Mouse (Mus musculus): Measurements from ENCODE around the gene Atxn1. TPM values are rescaled to one million over a fixed set of nuclear protein-coding genes. Genes with fewer than 3 reads are reported as not detected.

Atxn1 gene
- polyA plus RNA-seq, 1 experiment: 7.2 TPM

- no peak overlapping the region for H3K27ac ChIP-seq (replicated peaks; ENCODE audit: low read depth, low read length)
- no peak overlapping the region for H3K4me3 ChIP-seq (ENCODE audit: insufficient read depth, low read depth, low read length)
- no peaks in the 10 kb centered on the region; the same call in 1 of the 2 replicates for H3K4me1 ChIP-seq (ENCODE audit: control insufficient read depth, insufficient read depth, insufficient read length, low read length)
Measured at GRCm38 (mm10) chr13:45876939-45877338, 87.9 kb downstream of the Atxn1 start.

GRCm38 (mm10) chr13:45876368-45876760 lies 88.4 kb downstream of the Atxn1 start:
- Histone ChIP-seq H3K4me1 (ENCODE audit: control insufficient read depth, insufficient read depth, insufficient read length, low read length) (no peaks in the 10 kb centered on the region), H3K4me3 (ENCODE audit: insufficient read depth, low read depth, low read length) (no peak overlapping the region), H3K27ac (replicated peaks; ENCODE audit: low read depth, low read length) (no peak overlapping the region)

- Histone ChIP-seq H3K27ac (replicated peaks; ENCODE audit: low read depth, low read length) (no peak overlapping the region), H3K4me3 (ENCODE audit: insufficient read depth, low read depth, low read length) (no peak overlapping the region), H3K4me1 (ENCODE audit: control insufficient read depth, insufficient read depth, insufficient read length, low read length) (no peaks in the 10 kb centered on the region)
Measured at GRCm38 (mm10) chr13:45875686-45876367, 89.0 kb downstream of the Atxn1 start.

- Histone ChIP-seq H3K4me3 (ENCODE audit: insufficient read depth, low read depth, low read length) (no peak overlapping the region), H3K4me1 (ENCODE audit: control insufficient read depth, insufficient read depth, insufficient read length, low read length) (no peaks in the 10 kb centered on the region), H3K27ac (replicated peaks; ENCODE audit: low read depth, low read length) (no peak overlapping the region)
Measured at GRCm38 (mm10) chr13:45874196-45874595, 90.6 kb downstream of the Atxn1 start.

- no peak overlapping the region for H3K27ac ChIP-seq (replicated peaks; ENCODE audit: low read depth, low read length)
- H3K4me1 ChIP-seq (ENCODE audit: control insufficient read depth, insufficient read depth, insufficient read length, low read length): no peaks in the 10 kb centered on the region
Measured at GRCm38 (mm10) chr13:45872966-45873365, 91.8 kb downstream of the Atxn1 start.

GRCm38 (mm10) chr13:45872041-45872746 lies 92.6 kb downstream of the Atxn1 start:
- Histone ChIP-seq H3K27ac (replicated peaks; ENCODE audit: low read depth, low read length) (peak overlapping the region; percentile 41), H3K4me3 (ENCODE audit: insufficient read depth, low read depth, low read length) (peak overlapping the region; percentile 47), H3K4me1 (ENCODE audit: control insufficient read depth, insufficient read depth, insufficient read length, low read length) (no peaks in the 10 kb centered on the region)

More at GRCm38 (mm10) chr13:45872966-45873365, 91.8 kb downstream of the Atxn1 start:
- no peak overlapping the region for H3K4me3 ChIP-seq (ENCODE audit: insufficient read depth, low read depth, low read length)

- H3K4me1 ChIP-seq (ENCODE audit: control insufficient read depth, insufficient read depth, insufficient read length, low read length): no peaks in the 10 kb centered on the region
- H3K27ac ChIP-seq (replicated peaks; ENCODE audit: low read depth, low read length): peak overlapping the region; percentile 41; the same call in 1 of the 2 replicates
- H3K4me3 ChIP-seq (ENCODE audit: insufficient read depth, low read depth, low read length): peak overlapping the region; percentile 47
Measured at GRCm38 (mm10) chr13:45871554-45871953, 93.3 kb downstream of the Atxn1 start.

GRCm38 (mm10) chr13:45868886-45869285 lies 95.9 kb downstream of the Atxn1 start:
- Histone ChIP-seq H3K4me1 (ENCODE audit: control insufficient read depth, insufficient read depth, insufficient read length, low read length) (no peaks in the 10 kb centered on the region), H3K27ac (replicated peaks; ENCODE audit: low read depth, low read length) (no peak overlapping the region), H3K4me3 (ENCODE audit: insufficient read depth, low read depth, low read length) (no peak overlapping the region)

GRCm38 (mm10) chr13:45867273-45867672 lies 97.5 kb downstream of the Atxn1 start:
- H3K4me3 ChIP-seq (ENCODE audit: insufficient read depth, low read depth, low read length): no peak overlapping the region
- H3K27ac ChIP-seq (replicated peaks; ENCODE audit: low read depth, low read length): no peak overlapping the region
- 0 out of 2 replicates have a peak, but pooled peaks cover under 1% of the 10 kb centered on the region for H3K4me1 ChIP-seq (ENCODE audit: control insufficient read depth, insufficient read depth, insufficient read length, low read length)

- H3K4me3 ChIP-seq (ENCODE audit: insufficient read depth, low read depth, low read length): no peak overlapping the region
- H3K27ac ChIP-seq (replicated peaks; ENCODE audit: low read depth, low read length): no peak overlapping the region
- H3K4me1 ChIP-seq (ENCODE audit: control insufficient read depth, insufficient read depth, insufficient read length, low read length): 0 out of 2 replicates have a peak, but pooled peaks cover 2% of the 10 kb centered on the region
Measured at GRCm38 (mm10) chr13:45866615-45867245, 98.1 kb downstream of the Atxn1 start.

- no peak overlapping the region for H3K4me3 ChIP-seq (ENCODE audit: insufficient read depth, low read depth, low read length)
- H3K27ac ChIP-seq (replicated peaks; ENCODE audit: low read depth, low read length): no peak overlapping the region
- H3K4me1 ChIP-seq (ENCODE audit: control insufficient read depth, insufficient read depth, insufficient read length, low read length): 0 out of 2 replicates have a peak, but pooled peaks cover 2% of the 10 kb centered on the region
Measured at GRCm38 (mm10) chr13:45865620-45866019, 99.2 kb downstream of the Atxn1 start.

GRCm38 (mm10) chr13:45863779-45864178 lies 101.0 kb downstream of the Atxn1 start:
- no peak overlapping the region for H3K27ac ChIP-seq (replicated peaks; ENCODE audit: low read depth, low read length)
- H3K4me1 ChIP-seq (ENCODE audit: control insufficient read depth, insufficient read depth, insufficient read length, low read length): 0 out of 2 replicates have a peak, but pooled peaks cover 2% of the 10 kb centered on the region
- H3K4me3 ChIP-seq (ENCODE audit: insufficient read depth, low read depth, low read length): no peak overlapping the region

GRCm38 (mm10) chr13:45861885-45862605 lies 102.8 kb downstream of the Atxn1 start:
- H3K27ac ChIP-seq (replicated peaks; ENCODE audit: low read depth, low read length): no peak overlapping the region
- no peak overlapping the region for H3K4me3 ChIP-seq (ENCODE audit: insufficient read depth, low read depth, low read length)

GRCm38 (mm10) chr13:45861098-45861580 lies 103.7 kb downstream of the Atxn1 start:
- Histone ChIP-seq H3K27ac (replicated peaks; ENCODE audit: low read depth, low read length) (no peak overlapping the region), H3K4me3 (ENCODE audit: insufficient read depth, low read depth, low read length) (no peak overlapping the region), H3K4me1 (ENCODE audit: control insufficient read depth, insufficient read depth, insufficient read length, low read length) (0 out of 2 replicates have a peak, but pooled peaks cover 2% of the 10 kb centered on the region)

More at GRCm38 (mm10) chr13:45861885-45862605, 102.8 kb downstream of the Atxn1 start:
- 0 out of 2 replicates have a peak, but pooled peaks cover 2% of the 10 kb centered on the region for H3K4me1 ChIP-seq (ENCODE audit: control insufficient read depth, insufficient read depth, insufficient read length, low read length)

All from brown adipose tissue, adult 24 weeks (tissue).